Mouse (Mus musculus) liver, embryonic 11.5 days (tissue): ENCODE measurements at regions not wholly inside any gene's neighbourhood (a gene's known extent, or its start where the extent isn't known, plus 50 kb on each side); places are given as distances from the start of the nearest gene placed in this dataset.

ENCODE experiments used
- ATAC-seq: fragments of 200-750 bp; cut with Nextera tagmentation; replicated peaks from 2 replicates; pipeline ENCODE4 v1.8.0; 2017; ENCODE audit warnings: moderate number of reproducible peaks, mild to moderate bottlenecking, moderate TSS enrichment, moderate library complexity; ENCODE audit not compliant: low FRiP score
- DNase-seq: peaks from one replicate; pipeline ENCODE4 v3.0.0-alpha.2; 2017; ENCODE audit warnings: low spot score
- H3K27ac ChIP-seq: fragments of 300-500 bp; sonication (generic); 2 replicates; pipeline ENCODE4 v1.5.1; 2014; ENCODE audit warnings: mild to moderate bottlenecking, low read depth, low read length, control low read depth
- H3K27me3 ChIP-seq: fragments of 300-500 bp; sonication (generic); replicated peaks from 2 replicates; pipeline ENCODE4 v1.6.1; 2014; ENCODE audit warnings: low read length, mixed read lengths; ENCODE audit not compliant: control insufficient read depth, insufficient read depth
- H3K36me3 ChIP-seq: fragments of 300-500 bp; sonication (generic); 2 replicates; pipeline ENCODE4 v1.6.1; 2014; ENCODE audit warnings: mild to moderate bottlenecking, low read length, moderate library complexity, mixed read lengths; ENCODE audit not compliant: control insufficient read depth, insufficient read depth
- H3K4me1 ChIP-seq: fragments of 300-500 bp; sonication (generic); replicated peaks from 2 replicates; pipeline ENCODE4 v1.6.1; 2014; ENCODE audit warnings: low read length, mixed read lengths; ENCODE audit not compliant: control insufficient read depth, insufficient read depth
- H3K4me2 ChIP-seq: fragments of 300-500 bp; sonication (generic); 2 replicates; pipeline ENCODE4 v1.6.1; 2014; ENCODE audit warnings: mild to moderate bottlenecking, control low read depth, moderate library complexity
- H3K4me3 ChIP-seq: fragments of 300-500 bp; sonication (generic); 2 replicates; pipeline ENCODE4 v1.5.1; 2014; ENCODE audit warnings: low read depth, low read length, control low read depth
- H3K9ac ChIP-seq: fragments of 300-500 bp; sonication (generic); 2 replicates; pipeline ENCODE4 v1.6.1; 2014; ENCODE audit warnings: low read depth, low read length, control low read depth
- H3K9me3 ChIP-seq: fragments of 300-500 bp; sonication (generic); 2 replicates; pipeline ENCODE4 v1.6.1; 2016; ENCODE audit warnings: low read length, inconsistent platforms, mixed read lengths; ENCODE audit not compliant: control insufficient read depth
- WGBS: fragments of 180-500 bp; shearing (Covaris S2); extraction: QIAGEN DNeasy Blood & Tissue Kit; methylation state at CpG from one replicate; pipeline ENCODE4 v1.1.7; 2014; 5-methylcytosine and 5-hydroxymethylcytosine counted together

GRCm38 (mm10) chr9:113421645-113422044 is 286.4 kb downstream of the Pdcd6ip start:
- Histone ChIP-seq H3K4me1 (no peaks in the 10 kb centered on the region), H3K4me3 (no peak overlapping the region), H3K9ac (no peak overlapping the region), H3K9me3 (no peaks in the 10 kb centered on the region), H3K4me2 (no peak overlapping the region), H3K27ac (no peak overlapping the region), H3K27me3 (no peaks in the 10 kb centered on the region), H3K36me3 (no peaks in the 10 kb centered on the region)
- ATAC-seq (no peak), DNase-seq (no peak)

GRCm38 (mm10) chr9:113421121-113421520 is 286.9 kb downstream of the Pdcd6ip start:
- Histone ChIP-seq H3K4me1 (no peaks in the 10 kb centered on the region), H3K4me3 (no peak overlapping the region), H3K4me2 (no peak overlapping the region), H3K27me3 (no peaks in the 10 kb centered on the region), H3K27ac (no peak overlapping the region), H3K9me3 (no peaks in the 10 kb centered on the region), H3K36me3 (no peaks in the 10 kb centered on the region), H3K9ac (no peak overlapping the region)
- DNase-seq (no peak), ATAC-seq (no peak)
- WGBS, result 89% methylated on average over 7 of the region's 7 CpGs

DNA sequence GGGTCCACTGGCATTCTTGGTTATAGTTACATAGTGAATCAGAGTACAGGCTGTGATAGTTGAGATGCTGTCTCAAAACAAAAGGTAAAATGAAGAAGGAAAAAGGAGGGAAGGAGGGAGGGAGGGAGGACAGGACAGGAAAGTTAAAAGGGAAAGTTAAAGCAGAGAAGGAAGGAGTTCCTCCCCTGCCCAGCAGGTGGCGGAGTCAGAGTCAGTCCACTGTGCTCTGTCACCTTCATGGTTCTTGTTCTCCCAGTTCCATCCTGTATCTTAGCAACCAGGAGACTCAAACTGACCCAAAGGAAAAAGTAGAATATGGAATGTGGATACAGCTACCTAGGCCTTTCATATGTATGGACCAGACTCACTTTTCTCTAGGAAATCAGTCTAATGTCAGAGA is 288.3 kb downstream of the Pdcd6ip start:
- ATAC-seq (no peak), DNase-seq (no peak)
- 83% methylated on average over 1 of the region's 1 CpGs for WGBS
- Histone ChIP-seq H3K36me3 (no peaks in the 10 kb centered on the region), H3K27me3 (no peaks in the 10 kb centered on the region), H3K27ac (no peak overlapping the region), H3K4me1 (no peaks in the 10 kb centered on the region), H3K9ac (no peak overlapping the region), H3K4me2 (no peak overlapping the region), H3K4me3 (no peak overlapping the region), H3K9me3 (no peaks in the 10 kb centered on the region)

GRCm38 (mm10) chr9:113417106-113417505 is 291.0 kb downstream of the Pdcd6ip start:
- H3K27me3 ChIP-seq, result no peaks in the 10 kb centered on the region
- no peak overlapping the region for H3K4me2 ChIP-seq
- H3K4me3 ChIP-seq, result no peak overlapping the region
- WGBS, result 63% methylated on average over 3 of the region's 3 CpGs
- no peak for ATAC-seq
- no peaks in the 10 kb centered on the region for H3K4me1 ChIP-seq
- DNase-seq, result no peak
- H3K27ac ChIP-seq, result no peak overlapping the region
- no peaks in the 10 kb centered on the region for H3K9me3 ChIP-seq
- no peaks in the 10 kb centered on the region for H3K36me3 ChIP-seq
- no peak overlapping the region for H3K9ac ChIP-seq

DNA sequence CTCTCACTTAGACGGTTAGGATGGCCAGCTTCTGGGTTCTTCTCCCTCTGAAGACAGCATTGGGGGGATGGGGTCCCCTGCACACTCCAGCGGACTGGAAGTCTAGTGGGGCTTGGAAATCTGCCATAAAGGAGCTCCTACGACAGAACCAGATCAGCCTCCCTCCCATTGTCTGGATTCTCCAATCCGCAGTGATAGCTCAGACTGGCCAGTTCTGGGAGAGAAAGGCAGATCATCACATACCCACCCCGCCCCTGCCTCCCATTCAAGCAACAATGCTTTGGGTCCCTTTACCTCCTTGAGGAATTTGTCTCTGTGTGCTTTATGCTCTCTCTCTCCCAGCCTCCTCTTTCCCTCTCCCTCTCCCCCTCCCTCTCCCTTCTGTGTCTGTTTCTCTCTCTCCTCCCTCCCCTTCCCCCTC is 292.5 kb downstream of the Pdcd6ip start:
- no peak overlapping the region for H3K4me3 ChIP-seq
- H3K9me3 ChIP-seq, result no peaks in the 10 kb centered on the region
- H3K9ac ChIP-seq, result no peak overlapping the region
- no peak for DNase-seq
- H3K4me2 ChIP-seq, result no peak overlapping the region
- no peaks in the 10 kb centered on the region for H3K27me3 ChIP-seq
- no peaks in the 10 kb centered on the region for H3K36me3 ChIP-seq
- H3K27ac ChIP-seq, result no peak overlapping the region
- no peak for ATAC-seq
- no peaks in the 10 kb centered on the region for H3K4me1 ChIP-seq
- 42% methylated on average over 5 of the region's 5 CpGs for WGBS

DNA sequence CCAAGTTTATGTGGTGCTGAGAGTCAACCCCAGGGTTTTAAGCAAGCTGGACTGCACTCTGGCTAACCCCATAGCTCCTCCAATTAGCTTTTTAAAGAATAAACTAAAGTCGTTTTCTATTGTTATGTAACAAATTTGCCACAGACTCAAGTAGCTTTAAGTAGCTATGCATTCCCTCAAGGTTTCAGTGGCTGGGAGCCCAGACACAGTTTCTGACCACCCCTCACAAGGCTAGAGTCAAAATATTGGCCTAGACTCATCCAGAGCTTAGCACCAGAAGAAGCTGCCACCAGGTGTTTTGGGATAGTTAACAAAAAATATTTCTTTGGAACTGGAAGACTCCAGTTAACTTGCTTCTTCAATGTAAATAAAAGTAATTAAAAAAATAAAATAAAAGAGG is 293.4 kb downstream of the Pdcd6ip start:
- H3K4me2 ChIP-seq, result no peak overlapping the region
- H3K9me3 ChIP-seq, result no peaks in the 10 kb centered on the region
- WGBS, result 57% methylated on average over 1 of the region's 1 CpGs
- H3K9ac ChIP-seq, result no peak overlapping the region
- DNase-seq (no peak), ATAC-seq (no peak)
- H3K4me1 ChIP-seq, result no peaks in the 10 kb centered on the region
- no peaks in the 10 kb centered on the region for H3K36me3 ChIP-seq
- H3K4me3 ChIP-seq, result no peak overlapping the region
- H3K27ac ChIP-seq, result no peak overlapping the region
- no peaks in the 10 kb centered on the region for H3K27me3 ChIP-seq

DNA sequence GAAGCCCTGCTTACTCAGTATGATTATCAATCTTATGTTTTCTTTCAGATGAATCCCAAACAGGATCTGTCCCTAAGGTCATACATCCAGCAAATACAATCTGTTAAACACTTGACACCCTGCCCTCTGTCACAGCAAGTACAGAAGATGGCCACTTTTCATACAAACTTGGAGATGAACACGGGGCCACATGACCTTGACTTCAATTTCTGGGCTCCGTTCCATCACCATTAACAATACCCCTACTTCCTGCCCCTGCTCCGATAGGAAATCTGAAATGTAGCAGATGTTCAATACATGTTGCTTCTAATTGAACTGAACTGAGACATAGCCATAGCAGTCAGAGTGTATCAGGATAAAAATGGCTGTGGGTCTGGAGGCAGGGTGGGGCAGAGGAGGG is 294.2 kb downstream of the Pdcd6ip start:
- Histone ChIP-seq H3K4me1 (no peaks in the 10 kb centered on the region), H3K9ac (no peak overlapping the region), H3K9me3 (no peaks in the 10 kb centered on the region), H3K4me2 (no peak overlapping the region), H3K27me3 (no peaks in the 10 kb centered on the region), H3K27ac (no peak overlapping the region), H3K4me3 (no peak overlapping the region), H3K36me3 (no peaks in the 10 kb centered on the region)
- DNase-seq, result no peak
- ATAC-seq, result no peak
- WGBS, result 74% methylated on average over 3 of the region's 3 CpGs

DNA sequence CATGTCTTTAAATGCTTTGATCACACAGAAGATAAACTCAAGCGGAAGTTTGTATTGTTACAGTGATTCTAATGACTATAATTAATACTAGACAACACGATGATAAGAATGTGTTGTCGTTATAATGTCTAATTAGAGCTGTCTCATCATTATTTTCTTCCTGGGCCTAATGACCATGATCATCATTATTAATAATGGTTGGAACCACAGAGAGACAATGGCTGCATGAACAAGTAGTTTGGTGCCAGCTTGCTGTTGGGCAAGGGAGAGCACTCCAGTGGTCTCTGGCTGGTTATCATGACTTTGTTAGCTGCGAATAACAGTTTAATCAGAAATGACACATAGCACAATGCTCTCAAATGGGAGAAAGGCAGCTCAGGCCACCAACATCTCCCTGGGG is 296.4 kb downstream of the Pdcd6ip start:
- H3K9ac ChIP-seq, result no peak overlapping the region
- 81% methylated on average over 4 of the region's 4 CpGs for WGBS
- no peak overlapping the region for H3K4me2 ChIP-seq
- H3K27me3 ChIP-seq, result no peaks in the 10 kb centered on the region
- H3K9me3 ChIP-seq, result no peaks in the 10 kb centered on the region
- H3K36me3 ChIP-seq, result no peaks in the 10 kb centered on the region
- H3K4me3 ChIP-seq, result no peak overlapping the region
- ATAC-seq (no peak), DNase-seq (no peak)
- no peak overlapping the region for H3K27ac ChIP-seq
- H3K4me1 ChIP-seq, result no peaks in the 10 kb centered on the region

DNA sequence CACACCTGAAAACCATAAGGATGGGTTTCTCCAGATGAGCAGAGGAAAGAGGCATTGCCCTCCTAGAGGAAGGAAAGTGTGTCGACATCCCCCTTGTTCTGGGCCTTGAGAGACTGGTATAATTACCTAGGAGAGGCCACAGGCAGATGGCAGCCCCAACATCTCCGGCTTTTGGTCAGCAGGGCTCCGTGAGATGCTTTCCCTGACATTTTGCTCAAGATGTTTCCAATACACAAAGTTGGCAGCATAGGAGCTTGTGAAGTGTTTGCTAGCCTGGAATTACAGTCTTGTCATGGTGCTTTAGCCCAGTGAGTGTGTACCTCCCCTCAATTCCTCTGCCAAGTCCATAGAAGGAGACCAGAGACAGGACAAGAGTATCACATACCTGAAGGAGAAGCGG is 299.5 kb downstream of the Pdcd6ip start:
- Histone ChIP-seq H3K27me3 (no peaks in the 10 kb centered on the region), H3K9me3 (no peaks in the 10 kb centered on the region), H3K9ac (no peak overlapping the region), H3K4me2 (no peak overlapping the region), H3K4me1 (no peaks in the 10 kb centered on the region), H3K4me3 (no peak overlapping the region), H3K36me3 (no peaks in the 10 kb centered on the region), H3K27ac (no peak overlapping the region)
- DNase-seq (no peak), ATAC-seq (no peak)
- 73% methylated on average over 4 of the region's 4 CpGs for WGBS
